Mouse (Mus musculus): Measurements from ENCODE around the gene Stra8.

Stra8 gene

GRCm38 (mm10) chr6:34903441-34903840 is 16.5 kb upstream of the Stra8 start:
- DNase-seq (ENCODE audit: low read depth, low spot score), result no peak

- DNase-seq (ENCODE audit: low read depth, low spot score), result no peak
Observed at GRCm38 (mm10) chr6:34903851-34904250, 16.1 kb upstream of the Stra8 start.

GRCm38 (mm10) chr6:34904361-34904760 is 15.6 kb upstream of the Stra8 start:
- DNase-seq (ENCODE audit: low read depth, low spot score), result no peak

GRCm38 (mm10) chr6:34906125-34906524 is 13.8 kb upstream of the Stra8 start:
- DNase-seq (ENCODE audit: low read depth, low spot score), result no peak

GRCm38 (mm10) chr6:34906661-34907060 is 13.3 kb upstream of the Stra8 start:
- peak; percentile 69 for DNase-seq (ENCODE audit: low read depth, low spot score)

GRCm38 (mm10) chr6:34907121-34907614 is 12.8 kb upstream of the Stra8 start:
- peak; percentile 64 for DNase-seq (ENCODE audit: low read depth, low spot score)

GRCm38 (mm10) chr6:34907696-34908260 is 12.2 kb upstream of the Stra8 start:
- no peak for DNase-seq (ENCODE audit: low read depth, low spot score)

- DNase-seq (ENCODE audit: low read depth, low spot score), result no peak
Observed at GRCm38 (mm10) chr6:34909631-34910345, 10.2 kb upstream of the Stra8 start.

GRCm38 (mm10) chr6:34910371-34911219 is 9.4 kb upstream of the Stra8 start, which contains the start of gene Wdr91:
Wdr91 (minus strand) TSS chr6:34910876.
- DNase-seq (ENCODE audit: low read depth, low spot score), result peak; percentile 88

GRCm38 (mm10) chr6:34913341-34914040 is 6.5 kb upstream of the Stra8 start:
- DNase-seq (ENCODE audit: low read depth, low spot score), result no peak

GRCm38 (mm10) chr6:34914462-34914861 is 5.5 kb upstream of the Stra8 start:
- no peak for DNase-seq (ENCODE audit: low read depth, low spot score)

GRCm38 (mm10) chr6:34919146-34919545 is 817 bp upstream of the Stra8 start:
- DNase-seq (ENCODE audit: low read depth, low spot score), result no peak

GRCm38 (mm10) chr6:34920631-34921030 is 668 bp downstream of the Stra8 start:
- no peak for DNase-seq (ENCODE audit: low read depth, low spot score)

GRCm38 (mm10) chr6:34921941-34922340 is 2.0 kb downstream of the Stra8 start:
- DNase-seq (ENCODE audit: low read depth, low spot score), result peak; percentile 32

GRCm38 (mm10) chr6:34927156-34927555 is 7.2 kb downstream of the Stra8 start:
- peak; percentile 51 for DNase-seq (ENCODE audit: low read depth, low spot score)

- DNase-seq (ENCODE audit: low read depth, low spot score), result no peak
Observed at GRCm38 (mm10) chr6:34927594-34927993, 7.6 kb downstream of the Stra8 start.

GRCm38 (mm10) chr6:34932633-34933032 is 12.7 kb downstream of the Stra8 start:
- DNase-seq (ENCODE audit: low read depth, low spot score), result no peak

- DNase-seq (ENCODE audit: low read depth, low spot score), result no peak
Observed at GRCm38 (mm10) chr6:34936743-34937142, 16.8 kb downstream of the Stra8 start.

GRCm38 (mm10) chr6:34938280-34938928 is 18.4 kb downstream of the Stra8 start:
- DNase-seq (ENCODE audit: low read depth, low spot score), result no peak

GRCm38 (mm10) chr6:34938929-34939325 is 19.0 kb downstream of the Stra8 start:
- DNase-seq (ENCODE audit: low read depth, low spot score), result no peak

GRCm38 (mm10) chr6:34939451-34939850 is 19.5 kb downstream of the Stra8 start:
- no peak for DNase-seq (ENCODE audit: low read depth, low spot score)

Measured in skeletal muscle tissue, adult 2 months (tissue).